Mouse (Mus musculus) intestine, embryonic 16.5 days (tissue): ENCODE data around the gene Ankrd50. TPM values are rescaled to one million over a fixed set of nuclear protein-coding genes. Genes with fewer than 3 reads are reported as not detected.

Experiments used
- ATAC-seq: fragments of 200-750 bp; cut with Nextera tagmentation; 2 replicates; pipeline ENCODE4 v1.8.0; 2017; ENCODE audit warnings: moderate TSS enrichment, moderate library complexity
- H3K27ac ChIP-seq: fragments of 300-500 bp; sonication (generic); 2 replicates; pipeline ENCODE4 v1.5.1; 2014; ENCODE audit warnings: mild to moderate bottlenecking, low read length
- H3K27me3 ChIP-seq: fragments of 300-500 bp; sonication (generic); replicated peaks from 2 replicates; pipeline ENCODE4 v1.6.1; 2014; ENCODE audit warnings: low read length, control low read depth, mixed read lengths; ENCODE audit not compliant: control insufficient read depth, insufficient read depth
- H3K36me3 ChIP-seq: fragments of 300-500 bp; sonication (generic); 2 replicates; pipeline ENCODE4 v1.6.1; 2014; ENCODE audit warnings: low read length, control low read depth; ENCODE audit not compliant: control insufficient read depth, insufficient read depth
- H3K4me1 ChIP-seq: fragments of 300-500 bp; sonication (generic); 2 replicates; pipeline ENCODE4 v1.6.1; 2014; ENCODE audit warnings: low read length, control low read depth, mixed read lengths; ENCODE audit not compliant: control insufficient read depth, insufficient read depth
- H3K4me2 ChIP-seq: fragments of 300-500 bp; sonication (generic); 2 replicates; pipeline ENCODE4 v1.6.1; 2014; ENCODE audit warnings: low read depth, low read length, control low read depth
- H3K4me3 ChIP-seq: fragments of 300-500 bp; sonication (generic); 2 replicates; pipeline ENCODE4 v1.5.1; 2014; ENCODE audit warnings: mild to moderate bottlenecking, low read length
- H3K9ac ChIP-seq: fragments of 300-500 bp; sonication (generic); 2 replicates; pipeline ENCODE4 v1.6.1; 2014; ENCODE audit warnings: low read depth, low read length
- H3K9me3 ChIP-seq: fragments of 300-500 bp; sonication (generic); 2 replicates; pipeline ENCODE4 v1.6.1; 2016; ENCODE audit warnings: low read length, control low read depth; ENCODE audit not compliant: control insufficient read depth
- WGBS: fragments of 180-500 bp; shearing (Covaris S2); extraction: QIAGEN DNeasy Blood & Tissue Kit; methylation state at CpG from one replicate; pipeline ENCODE4 v1.1.7; 2014; 5-methylcytosine and 5-hydroxymethylcytosine counted together
- polyA plus RNA-seq: library from polyadenylated mRNA; unstranded; fragments of >200 nt; fragmentation: Nextera tagmentation; extraction: Ambion mirVana; gene quantifications from 2 replicates; pipeline ENCODE4 v1.2.1, GENCODE M21; 2015

Ankrd50 gene
- 7.9 and 11.5 TPM in 2 replicates for polyA plus RNA-seq

GRCm38 (mm10) chr3:38484191-38485106 is at the start of gene Ankrd50:
Ankrd50 (minus strand) TSS chr3:38484844.
- peak within 1 kb of the TSS; percentile 98 for H3K9ac ChIP-seq
- no peaks in the 10 kb centered on the region for H3K9me3 ChIP-seq
- no peaks in the 10 kb centered on the region for H3K27me3 ChIP-seq
- H3K4me2 ChIP-seq: peak within 1 kb of the TSS; percentile 73
- H3K27ac ChIP-seq: peak within 1 kb of the TSS; percentile 91
- no peaks in the 10 kb centered on the region for H3K36me3 ChIP-seq
- WGBS: under 1% methylated on average over 78 of the region's 81 CpGs
- H3K4me1 ChIP-seq: peaks cover 17% of the 10 kb centered on the region
- peak; percentile 98 for ATAC-seq
- H3K4me3 ChIP-seq: peak within 1 kb of the TSS; percentile 95

GRCm38 (mm10) chr3:38534245-38534644 is 49.6 kb upstream of the Ankrd50 start:
- Histone ChIP-seq H3K9me3 (no peaks in the 10 kb centered on the region), H3K4me3 (no peak overlapping the region), H3K4me2 (no peak overlapping the region), H3K9ac (no peak overlapping the region), H3K27me3 (no peaks in the 10 kb centered on the region), H3K4me1 (no peaks in the 10 kb centered on the region), H3K27ac (no peak overlapping the region), H3K36me3 (no peaks in the 10 kb centered on the region)
- no peak for ATAC-seq
- WGBS: 58% methylated on average over 6 of the region's 6 CpGs

DNA sequence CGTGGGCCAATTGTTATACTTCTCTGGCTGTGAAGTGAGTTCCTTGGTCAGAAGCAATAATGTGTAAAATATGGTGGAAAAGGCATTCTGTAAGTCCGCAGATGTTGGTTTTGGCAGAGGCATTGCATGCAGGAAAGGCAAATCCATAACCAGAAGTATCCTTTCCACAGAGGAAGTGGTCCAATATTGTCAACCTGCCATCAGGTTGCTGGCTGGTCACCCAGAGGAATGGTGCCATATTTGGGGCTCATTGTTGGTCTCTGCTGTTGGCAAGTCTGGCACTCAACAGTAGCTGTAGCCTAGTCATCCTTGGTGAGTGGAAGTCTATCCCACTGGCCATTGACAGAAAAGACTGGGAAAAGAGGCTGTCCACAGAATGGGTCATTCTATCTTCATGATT is 35.8 kb upstream of the Ankrd50 start:
- H3K4me1 ChIP-seq: no peaks in the 10 kb centered on the region
- ATAC-seq: no peak
- 87% methylated on average over 2 of the region's 2 CpGs for WGBS
- H3K4me3 ChIP-seq: no peak overlapping the region
- no peak overlapping the region for H3K9ac ChIP-seq
- no peak overlapping the region for H3K4me2 ChIP-seq
- no peaks in the 10 kb centered on the region for H3K36me3 ChIP-seq
- no peak overlapping the region for H3K27ac ChIP-seq
- H3K27me3 ChIP-seq: no peaks in the 10 kb centered on the region
- H3K9me3 ChIP-seq: no peaks in the 10 kb centered on the region

- no peak for ATAC-seq
- Histone ChIP-seq H3K27ac (no peak overlapping the region), H3K27me3 (no peaks in the 10 kb centered on the region), H3K9me3 (no peaks in the 10 kb centered on the region), H3K4me2 (no peak overlapping the region), H3K4me3 (no peak overlapping the region), H3K9ac (no peak overlapping the region), H3K4me1 (no peaks in the 10 kb centered on the region), H3K36me3 (no peaks in the 10 kb centered on the region)
- WGBS: 63% methylated on average over 3 of the region's 3 CpGs
Observed at GRCm38 (mm10) chr3:38519971-38520370, 35.3 kb upstream of the Ankrd50 start.

DNA sequence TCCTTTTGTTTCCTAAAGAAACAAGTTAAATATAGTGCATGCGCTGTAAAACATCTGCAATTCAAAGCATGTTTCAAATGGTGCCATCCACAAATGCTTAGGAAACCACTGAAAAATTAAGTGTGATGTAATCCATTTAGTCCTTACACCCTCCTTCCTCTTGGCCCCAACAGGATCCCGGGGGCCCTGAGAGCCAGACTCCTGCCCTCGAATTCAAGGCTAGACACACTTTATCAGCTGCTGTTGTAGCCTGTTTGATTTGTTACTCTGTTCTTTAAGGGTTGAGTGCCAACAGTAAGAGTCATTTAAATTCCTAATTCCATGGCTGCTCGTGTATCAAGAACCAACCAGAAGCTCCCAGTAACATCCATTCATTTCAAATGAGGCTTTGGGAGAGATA is 19.0 kb upstream of the Ankrd50 start:
- WGBS: 60% methylated on average over 4 of the region's 4 CpGs
- Histone ChIP-seq H3K27ac (no peak overlapping the region), H3K4me1 (no peaks in the 10 kb centered on the region), H3K27me3 (no peaks in the 10 kb centered on the region), H3K4me3 (no peak overlapping the region), H3K4me2 (no peak overlapping the region), H3K9ac (no peak overlapping the region), H3K36me3 (no peaks in the 10 kb centered on the region), H3K9me3 (no peaks in the 10 kb centered on the region)
- no peak for ATAC-seq

GRCm38 (mm10) chr3:38502156-38502555 is 17.5 kb upstream of the Ankrd50 start:
- Histone ChIP-seq H3K9ac (no peak overlapping the region), H3K27me3 (no peaks in the 10 kb centered on the region), H3K4me3 (no peak overlapping the region), H3K27ac (no peak overlapping the region), H3K4me2 (no peak overlapping the region), H3K4me1 (no peaks in the 10 kb centered on the region), H3K9me3 (no peaks in the 10 kb centered on the region), H3K36me3 (no peaks in the 10 kb centered on the region)
- ATAC-seq: no peak
- WGBS: 71% methylated on average over 5 of the region's 5 CpGs

GRCm38 (mm10) chr3:38501739-38502138 is 17.1 kb upstream of the Ankrd50 start:
- Histone ChIP-seq H3K27ac (no peak overlapping the region), H3K9ac (no peak overlapping the region), H3K9me3 (no peaks in the 10 kb centered on the region), H3K4me2 (no peak overlapping the region), H3K27me3 (no peaks in the 10 kb centered on the region), H3K4me3 (no peak overlapping the region), H3K36me3 (no peaks in the 10 kb centered on the region), H3K4me1 (no peaks in the 10 kb centered on the region)
- WGBS: 90% methylated on average over 2 of the region's 2 CpGs
- ATAC-seq: no peak

DNA sequence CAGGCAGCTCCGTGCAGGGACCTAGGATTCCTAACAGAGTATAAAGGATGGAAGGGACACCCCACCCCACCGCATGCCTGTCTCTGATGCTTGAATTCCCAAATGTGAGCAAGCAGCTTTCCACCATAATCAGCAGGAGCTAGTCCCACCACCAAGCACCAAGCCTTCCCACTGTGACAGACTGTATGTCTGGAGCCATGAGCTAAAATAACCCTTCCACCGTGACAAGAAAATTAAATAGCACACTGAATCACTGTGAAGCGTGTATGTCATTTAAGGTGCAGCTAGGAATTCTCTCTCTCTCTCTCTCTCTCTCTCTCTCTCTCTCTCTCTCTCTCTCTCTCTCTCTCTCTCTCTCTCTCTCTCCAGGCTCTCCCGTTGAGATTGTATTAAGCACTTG is 16.7 kb upstream of the Ankrd50 start:
- 60% methylated on average over 5 of the region's 5 CpGs for WGBS

DNA sequence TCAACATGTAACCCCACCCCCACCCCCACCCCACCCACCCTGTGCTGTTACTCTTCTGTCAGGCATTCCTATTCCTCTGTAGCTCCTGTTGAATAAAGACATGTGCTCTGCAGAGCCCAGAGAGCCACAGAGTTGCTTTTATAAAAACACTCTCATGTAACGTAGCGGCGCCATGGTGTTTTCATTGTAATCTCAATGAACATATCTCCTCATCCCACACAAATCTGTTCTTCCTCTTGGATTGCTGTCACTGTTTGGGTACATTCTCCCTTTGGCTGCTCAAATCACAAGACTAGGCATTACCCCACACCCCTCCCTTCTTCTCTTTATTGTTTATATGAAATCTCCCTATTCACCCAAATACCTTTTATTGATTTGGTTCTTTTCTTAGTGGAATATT is 13.9 kb upstream of the Ankrd50 start:
- Histone ChIP-seq H3K4me2 (no peak overlapping the region), H3K27me3 (no peaks in the 10 kb centered on the region), H3K9me3 (no peaks in the 10 kb centered on the region), H3K4me3 (no peak overlapping the region), H3K36me3 (no peaks in the 10 kb centered on the region), H3K4me1 (0 out of 2 replicates have a peak, but pooled peaks cover 2% of the 10 kb centered on the region), H3K9ac (no peak overlapping the region), H3K27ac (no peak overlapping the region)
- WGBS: 95% methylated on average over 3 of the region's 3 CpGs
- no peak for ATAC-seq

More for the DNA sequence above, 16.7 kb upstream of the Ankrd50 start:
- H3K36me3 ChIP-seq: no peaks in the 10 kb centered on the region
- H3K4me1 ChIP-seq: no peaks in the 10 kb centered on the region
- H3K9me3 ChIP-seq: no peaks in the 10 kb centered on the region
- H3K4me2 ChIP-seq: no peak overlapping the region
- H3K27me3 ChIP-seq: no peaks in the 10 kb centered on the region
- no peak overlapping the region for H3K4me3 ChIP-seq
- H3K27ac ChIP-seq: no peak overlapping the region
- H3K9ac ChIP-seq: no peak overlapping the region
- ATAC-seq: no peak
